Mouse (Mus musculus) layer of hippocampus, adult 9-11 months (tissue): ENCODE measurements at regions not wholly inside any gene's neighbourhood (a gene's known extent, or its start where the extent isn't known, plus 50 kb on each side); places are given as distances from the start of the nearest gene placed in this dataset.
A peak's percentile ranks its signal among the peaks of the same experiment; 100 is the strongest.

Experiments
- DNase-seq: peaks from one replicate; pipeline ENCODE4 v3.0.0; 2022

- DNase-seq, result no peak
Observed at GRCm38 (mm10) chr11:113032487-113033228, 250.6 kb downstream of the Sox9 start.

GRCm38 (mm10) chr11:113034911-113035310 is 252.9 kb downstream of the Sox9 start:
- DNase-seq, result no peak

- no peak for DNase-seq
Observed at GRCm38 (mm10) chr11:113037736-113038135, 255.7 kb downstream of the Sox9 start.

GRCm38 (mm10) chr11:113042710-113043109 is 260.7 kb downstream of the Sox9 start:
- DNase-seq, result no peak

- DNase-seq, result peak; percentile 81
Observed at GRCm38 (mm10) chr11:113046200-113047051, 264.4 kb downstream of the Sox9 start.

GRCm38 (mm10) chr11:113048158-113048557 is 266.1 kb downstream of the Sox9 start:
- DNase-seq, result peak; percentile 65

GRCm38 (mm10) chr11:113049593-113049992 is 267.6 kb downstream of the Sox9 start:
- no peak for DNase-seq

GRCm38 (mm10) chr11:113052536-113052935 is 270.5 kb downstream of the Sox9 start:
- DNase-seq, result no peak

- DNase-seq, result no peak
Observed at GRCm38 (mm10) chr11:113056042-113056632, 274.1 kb downstream of the Sox9 start.

- peak; percentile 33 for DNase-seq
Observed at GRCm38 (mm10) chr11:113056824-113057223, 274.8 kb downstream of the Sox9 start.

- DNase-seq, result no peak
Observed at GRCm38 (mm10) chr11:113070365-113070764, 288.3 kb downstream of the Sox9 start.

- DNase-seq, result no peak
Observed at GRCm38 (mm10) chr11:113071942-113072341, 289.9 kb downstream of the Sox9 start.

- no peak for DNase-seq
Observed at GRCm38 (mm10) chr11:113074328-113074727, 292.3 kb downstream of the Sox9 start.

GRCm38 (mm10) chr11:113076371-113076770 is 294.3 kb downstream of the Sox9 start:
- no peak for DNase-seq

GRCm38 (mm10) chr11:113080311-113080710 is 298.3 kb downstream of the Sox9 start:
- no peak for DNase-seq

- no peak for DNase-seq
Observed at GRCm38 (mm10) chr11:113084442-113084841, 302.4 kb downstream of the Sox9 start.

GRCm38 (mm10) chr11:113085556-113085955 is 303.5 kb downstream of the Sox9 start:
- no peak for DNase-seq

- DNase-seq, result no peak
Observed at GRCm38 (mm10) chr11:113087084-113087483, 305.1 kb downstream of the Sox9 start.

GRCm38 (mm10) chr11:113089637-113090351 is 307.8 kb downstream of the Sox9 start:
- DNase-seq, result no peak

- DNase-seq, result no peak
Observed at GRCm38 (mm10) chr11:113091901-113092568, 310.0 kb downstream of the Sox9 start.

GRCm38 (mm10) chr11:113093895-113094445 is 311.9 kb downstream of the Sox9 start:
- no peak for DNase-seq

GRCm38 (mm10) chr11:113095625-113096024 is 313.6 kb downstream of the Sox9 start:
- no peak for DNase-seq
